Mouse (Mus musculus): ENCODE data around the gene Snx32.

DNA sequence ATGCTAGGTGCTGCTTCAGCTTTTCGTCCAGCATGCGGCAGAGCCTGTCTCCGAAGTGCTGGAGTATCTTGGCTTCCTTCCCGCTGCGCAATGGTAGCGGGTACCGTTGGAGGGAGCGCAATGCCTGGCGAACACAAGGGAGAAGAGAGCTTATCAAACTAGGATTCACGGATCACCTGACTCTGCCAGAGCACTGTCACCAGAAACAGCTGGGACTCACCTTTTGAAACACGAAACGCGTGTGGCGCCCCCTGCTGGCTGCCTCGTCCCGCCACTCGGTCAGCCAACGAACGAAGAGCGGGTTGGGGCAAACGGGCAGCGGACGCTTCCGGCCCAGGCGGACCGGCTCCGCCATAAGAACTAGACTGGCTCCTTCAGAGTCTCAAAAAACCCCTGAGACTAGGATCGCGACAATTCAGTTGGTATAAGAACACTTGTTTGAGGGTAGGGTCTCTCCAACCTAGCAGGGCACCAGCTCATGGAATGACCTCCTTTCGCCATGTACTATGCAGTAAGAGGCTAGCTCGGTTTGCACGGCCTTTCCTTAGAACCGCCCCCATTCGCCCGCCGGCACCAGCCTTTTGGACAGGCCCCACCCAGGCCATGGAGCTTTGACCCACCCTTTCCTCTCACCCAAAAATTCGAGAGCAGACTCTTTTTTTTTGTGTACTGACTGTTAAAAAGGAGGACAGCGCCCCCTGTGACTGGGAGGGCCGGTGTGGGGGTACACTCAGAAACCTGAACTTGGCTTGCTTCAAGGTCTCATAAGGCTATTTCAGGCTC, 22.4 kb downstream of the Snx32 start, which contains the start of gene Mus81:
- TF ChIP-seq CTCF (IDR thresholded peaks at IDR 0.05; ENCODE audit: low read depth, low read length): peak; percentile 96
- no peak; the same call in none of the 2 replicates for TF ChIP-seq POLR2A (IDR thresholded peaks at IDR 0.05; ENCODE audit: borderline replicate concordance, low read depth, low read length)
